Mouse (Mus musculus): Measurements from ENCODE around the gene Hopx. TPM values are rescaled to one million over a fixed set of nuclear protein-coding genes. Genes with fewer than 3 reads are reported as not detected.

Hopx gene
- total and polyA plus RNA-seq, 2 experiments from 2014 or later = 7.3 to 69.6 TPM

DNA sequence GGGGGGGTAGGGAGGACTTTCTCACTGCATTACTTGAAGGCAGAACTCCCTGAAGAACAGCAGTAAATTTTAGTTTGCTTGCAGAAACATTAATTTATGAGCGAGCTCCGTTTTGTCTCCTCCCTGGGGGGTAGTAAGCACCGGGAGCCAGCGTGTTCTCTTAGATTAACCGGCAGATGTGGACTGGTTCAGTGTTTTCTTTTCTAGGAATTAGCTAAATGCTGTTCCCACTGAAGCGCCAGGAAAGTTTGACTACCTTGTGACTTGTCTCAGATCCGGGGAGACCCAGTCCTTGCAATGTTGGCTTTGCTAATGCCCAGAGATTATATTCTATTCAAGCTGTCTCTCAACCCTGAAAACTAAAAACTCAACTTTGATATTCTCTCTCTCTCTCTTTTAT, 26.4 kb upstream of the Hopx start:
- no peak overlapping the region for H3K4me3 ChIP-seq (ENCODE audit: low read length)
- H3K9ac ChIP-seq (replicated peaks; ENCODE audit: low read length) = no peak overlapping the region
- no peak overlapping the region for H3K4me2 ChIP-seq (ENCODE audit: low read depth, low read length)
- no peaks in the 10 kb centered on the region for H3K4me1 ChIP-seq (ENCODE audit: insufficient read depth, low read length)
- no peaks in the 10 kb centered on the region for H3K27me3 ChIP-seq (ENCODE audit: insufficient read depth, low read length)
- no peak for TF ChIP-seq CTCF (IDR thresholded peaks at IDR 0.05; ENCODE audit: low read depth)
- 50% methylated on average over 7 of the region's 7 CpGs for WGBS
- ATAC-seq (no peak), DNase-seq (ENCODE audit: low spot score) (no peak)
- H3K36me3 ChIP-seq (ENCODE audit: insufficient read depth, low read length) = no peaks in the 10 kb centered on the region
- no peak overlapping the region for H3K27ac ChIP-seq
- H3K9me3 ChIP-seq (ENCODE audit: low read length) = no peaks in the 10 kb centered on the region

- Histone ChIP-seq H3K4me3 (ENCODE audit: low read length) (no peak overlapping the region), H3K4me2 (ENCODE audit: low read depth, low read length) (no peak overlapping the region), H3K27me3 (ENCODE audit: insufficient read depth, low read length) (no peaks in the 10 kb centered on the region), H3K9me3 (ENCODE audit: low read length) (no peaks in the 10 kb centered on the region), H3K9ac (replicated peaks; ENCODE audit: low read length) (no peak overlapping the region), H3K27ac (no peak overlapping the region), H3K36me3 (ENCODE audit: insufficient read depth, low read length) (no peaks in the 10 kb centered on the region), H3K4me1 (ENCODE audit: insufficient read depth, low read length) (no peaks in the 10 kb centered on the region)
- no peak for ATAC-seq
- DNase-seq (ENCODE audit: low spot score) = no peak
- TF ChIP-seq CTCF (IDR thresholded peaks at IDR 0.05; ENCODE audit: low read depth) = no peak
- 89% methylated on average over 6 of the region's 6 CpGs for WGBS
Measured at GRCm38 (mm10) chr5:77140861-77141260, 25.9 kb upstream of the Hopx start.

- 46% methylated on average over 6 of the region's 6 CpGs for WGBS
- TF ChIP-seq CTCF (IDR thresholded peaks at IDR 0.05; ENCODE audit: low read depth) = no peak
- Histone ChIP-seq H3K36me3 (ENCODE audit: insufficient read depth, low read length) (no peaks in the 10 kb centered on the region), H3K4me3 (ENCODE audit: low read length) (no peak overlapping the region), H3K27me3 (ENCODE audit: insufficient read depth, low read length) (no peaks in the 10 kb centered on the region), H3K27ac (no peak overlapping the region), H3K9ac (replicated peaks; ENCODE audit: low read length) (no peak overlapping the region), H3K4me2 (ENCODE audit: low read depth, low read length) (no peak overlapping the region), H3K4me1 (ENCODE audit: insufficient read depth, low read length) (no peaks in the 10 kb centered on the region), H3K9me3 (ENCODE audit: low read length) (no peaks in the 10 kb centered on the region)
- DNase-seq (ENCODE audit: low spot score) (no peak), ATAC-seq (no peak)
Measured at GRCm38 (mm10) chr5:77140108-77140507, 25.2 kb upstream of the Hopx start.

DNA sequence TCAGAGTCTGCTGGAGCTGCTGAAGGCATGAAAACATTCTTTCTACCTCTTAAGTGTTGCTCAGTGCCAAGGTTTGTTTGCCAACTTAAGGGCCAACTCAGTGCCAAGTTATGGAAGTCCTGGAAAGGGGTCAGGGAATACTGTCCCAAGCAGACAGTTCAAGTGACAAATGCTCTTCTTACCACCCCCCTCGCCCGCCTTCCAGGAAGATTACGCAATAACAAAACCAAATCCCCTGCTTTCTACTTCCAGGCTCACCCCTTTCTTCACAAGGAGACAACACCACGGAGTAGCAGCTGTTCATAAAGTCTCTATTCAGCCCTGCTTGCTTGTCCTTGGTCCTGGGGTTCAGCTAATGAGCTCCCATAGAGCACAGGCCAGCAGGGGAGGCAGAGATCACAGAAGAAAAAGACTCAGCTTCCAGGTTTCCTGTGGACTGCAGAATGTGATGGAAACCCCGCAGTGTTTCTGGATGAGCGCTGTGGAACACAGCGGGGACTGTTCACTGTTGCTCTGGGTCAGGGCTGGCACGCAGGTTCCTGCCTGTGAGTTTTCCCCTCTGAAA, 22.9 kb upstream of the Hopx start:
- no peak overlapping the region for H3K4me3 ChIP-seq (ENCODE audit: low read length)
- peak overlapping the region; percentile 62 for H3K27ac ChIP-seq
- H3K4me2 ChIP-seq (ENCODE audit: low read depth, low read length) = no peak overlapping the region
- H3K9me3 ChIP-seq (ENCODE audit: low read length) = no peaks in the 10 kb centered on the region
- 11% methylated on average over 8 of the region's 8 CpGs for whole genome bisulfite sequencing
- ATAC-seq (peak; percentile 86), DNase-seq (ENCODE audit: low spot score) (peak; percentile 60)
- TF ChIP-seq CTCF (IDR thresholded peaks at IDR 0.05; ENCODE audit: low read depth) = peak; percentile 19
- H3K27me3 ChIP-seq (ENCODE audit: insufficient read depth, low read length) = no peaks in the 10 kb centered on the region
- no peaks in the 10 kb centered on the region for H3K36me3 ChIP-seq (ENCODE audit: insufficient read depth, low read length)
- H3K4me1 ChIP-seq (ENCODE audit: insufficient read depth, low read length) = no peaks in the 10 kb centered on the region
- no peak overlapping the region for H3K9ac ChIP-seq (replicated peaks; ENCODE audit: low read length)

DNA sequence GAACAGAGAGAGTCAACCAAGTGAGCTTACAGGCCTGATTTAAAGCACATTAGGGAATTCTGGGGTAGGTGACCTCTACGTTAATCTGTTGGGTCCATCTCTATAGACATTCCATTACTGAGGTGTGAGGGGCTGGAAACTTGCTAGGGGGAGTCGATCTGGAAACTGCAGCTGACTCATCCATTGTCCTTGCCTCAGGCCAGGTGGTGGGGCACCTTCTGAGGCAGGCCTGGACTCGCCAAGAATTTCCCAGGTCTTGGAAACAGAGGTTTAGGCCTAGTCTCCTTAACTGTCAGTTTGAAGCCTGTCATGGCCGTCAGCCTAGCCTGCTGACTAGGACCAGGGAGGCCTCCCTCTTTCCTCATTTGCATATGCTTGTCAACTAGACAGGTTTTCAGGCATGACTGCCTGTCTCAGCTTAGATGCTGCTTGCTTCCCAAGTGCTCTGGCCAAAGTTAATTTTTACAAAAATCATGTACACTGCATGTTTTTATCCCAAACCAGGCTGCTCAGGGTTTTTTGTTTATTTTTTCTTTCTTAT, 21.8 kb upstream of the Hopx start:
- WGBS = 56% methylated on average over 4 of the region's 4 CpGs
- Histone ChIP-seq H3K4me2 (ENCODE audit: low read depth, low read length) (no peak overlapping the region), H3K4me1 (ENCODE audit: insufficient read depth, low read length) (no peaks in the 10 kb centered on the region), H3K9me3 (ENCODE audit: low read length) (no peaks in the 10 kb centered on the region), H3K4me3 (ENCODE audit: low read length) (no peak overlapping the region), H3K27me3 (ENCODE audit: insufficient read depth, low read length) (no peaks in the 10 kb centered on the region), H3K27ac (peak overlapping the region; percentile 62; the same call in 1 of the 2 replicates), H3K9ac (replicated peaks; ENCODE audit: low read length) (no peak overlapping the region), H3K36me3 (ENCODE audit: insufficient read depth, low read length) (no peaks in the 10 kb centered on the region)
- no peak for DNase-seq (ENCODE audit: low spot score)
- TF ChIP-seq CTCF (IDR thresholded peaks at IDR 0.05; ENCODE audit: low read depth) = no peak
- ATAC-seq = no peak

DNA sequence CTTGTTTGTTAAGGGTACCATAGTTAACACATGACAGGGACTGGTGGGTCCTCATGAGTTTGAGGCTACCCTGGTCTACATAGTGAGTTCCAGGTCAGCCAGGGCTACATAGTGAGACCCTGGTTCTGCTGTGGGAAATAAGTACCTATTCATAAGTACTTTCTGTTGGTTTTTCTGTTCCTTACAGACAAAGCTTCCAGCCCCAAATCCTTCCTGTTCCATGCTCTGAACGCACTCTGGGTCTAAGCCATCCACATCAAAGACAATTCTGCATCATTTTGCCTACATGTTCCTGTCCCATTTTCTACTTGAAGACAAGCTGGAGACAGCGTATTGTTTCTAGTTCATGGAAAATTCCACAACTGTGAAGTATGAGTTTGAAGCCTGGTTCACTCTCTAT, 20.0 kb upstream of the Hopx start:
- DNase-seq (ENCODE audit: low spot score) = no peak
- H3K4me3 ChIP-seq (ENCODE audit: low read length) = no peak overlapping the region
- no peaks in the 10 kb centered on the region for H3K9me3 ChIP-seq (ENCODE audit: low read length)
- ATAC-seq = no peak
- no peaks in the 10 kb centered on the region for H3K36me3 ChIP-seq (ENCODE audit: insufficient read depth, low read length)
- no peak overlapping the region for H3K4me2 ChIP-seq (ENCODE audit: low read depth, low read length)
- no peak overlapping the region for H3K27ac ChIP-seq
- H3K4me1 ChIP-seq (ENCODE audit: insufficient read depth, low read length) = no peaks in the 10 kb centered on the region
- TF ChIP-seq CTCF (IDR thresholded peaks at IDR 0.05; ENCODE audit: low read depth) = no peak
- H3K9ac ChIP-seq (replicated peaks; ENCODE audit: low read length) = no peak overlapping the region
- H3K27me3 ChIP-seq (ENCODE audit: insufficient read depth, low read length) = no peaks in the 10 kb centered on the region
- 97% methylated on average over 2 of the region's 2 CpGs for WGBS

- H3K9ac ChIP-seq (replicated peaks; ENCODE audit: low read length) = no peak overlapping the region
- DNase-seq (ENCODE audit: low spot score) (no peak), ATAC-seq (no peak)
- no peaks in the 10 kb centered on the region for H3K9me3 ChIP-seq (ENCODE audit: low read length)
- H3K36me3 ChIP-seq (ENCODE audit: insufficient read depth, low read length) = no peaks in the 10 kb centered on the region
- H3K4me1 ChIP-seq (ENCODE audit: insufficient read depth, low read length) = no peaks in the 10 kb centered on the region
- H3K4me3 ChIP-seq (ENCODE audit: low read length) = no peak overlapping the region
- TF ChIP-seq CTCF (IDR thresholded peaks at IDR 0.05; ENCODE audit: low read depth) = no peak
- H3K27ac ChIP-seq = no peak overlapping the region
- WGBS = 78% methylated on average over 4 of the region's 4 CpGs
- H3K4me2 ChIP-seq (ENCODE audit: low read depth, low read length) = no peak overlapping the region
- H3K27me3 ChIP-seq (ENCODE audit: insufficient read depth, low read length) = no peaks in the 10 kb centered on the region
Measured at GRCm38 (mm10) chr5:77134465-77134864, 19.5 kb upstream of the Hopx start.
